Mouse (Mus musculus) left cerebral cortex, adult 18-20 months (tissue): ENCODE measurements at regions not wholly inside any gene's neighbourhood (a gene's known extent, or its start where the extent isn't known, plus 50 kb on each side); places are given as distances from the start of the nearest gene placed in this dataset.

Experiments
- DNase-seq, 2 experiments: peaks; one replicate each; pipeline ENCODE4 v3.0.0; 2021 to 2022; ENCODE audit warnings: low spot score in 2 of 2, mixed read lengths in 1 of 2

DNA sequence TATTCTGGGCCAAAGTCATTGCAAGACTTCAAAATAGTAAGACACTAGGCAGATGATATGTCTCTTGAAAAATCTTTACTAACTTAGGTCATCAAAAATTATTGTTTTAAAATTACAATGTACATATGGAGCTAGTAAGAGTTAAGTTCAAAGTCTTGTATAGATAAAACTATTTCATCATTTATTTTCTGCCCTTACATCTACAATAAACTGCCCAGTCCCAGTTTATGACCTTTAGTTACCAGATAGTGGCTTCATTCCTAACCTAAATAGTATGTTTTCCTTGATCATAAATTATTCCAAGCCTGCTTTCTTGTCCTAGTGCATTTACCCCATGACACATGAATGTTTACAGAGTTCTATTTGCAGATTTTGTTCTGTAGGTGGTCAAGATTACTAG lies 72.9 kb downstream of the Manea start:
- no peak for DNase-seq

DNA sequence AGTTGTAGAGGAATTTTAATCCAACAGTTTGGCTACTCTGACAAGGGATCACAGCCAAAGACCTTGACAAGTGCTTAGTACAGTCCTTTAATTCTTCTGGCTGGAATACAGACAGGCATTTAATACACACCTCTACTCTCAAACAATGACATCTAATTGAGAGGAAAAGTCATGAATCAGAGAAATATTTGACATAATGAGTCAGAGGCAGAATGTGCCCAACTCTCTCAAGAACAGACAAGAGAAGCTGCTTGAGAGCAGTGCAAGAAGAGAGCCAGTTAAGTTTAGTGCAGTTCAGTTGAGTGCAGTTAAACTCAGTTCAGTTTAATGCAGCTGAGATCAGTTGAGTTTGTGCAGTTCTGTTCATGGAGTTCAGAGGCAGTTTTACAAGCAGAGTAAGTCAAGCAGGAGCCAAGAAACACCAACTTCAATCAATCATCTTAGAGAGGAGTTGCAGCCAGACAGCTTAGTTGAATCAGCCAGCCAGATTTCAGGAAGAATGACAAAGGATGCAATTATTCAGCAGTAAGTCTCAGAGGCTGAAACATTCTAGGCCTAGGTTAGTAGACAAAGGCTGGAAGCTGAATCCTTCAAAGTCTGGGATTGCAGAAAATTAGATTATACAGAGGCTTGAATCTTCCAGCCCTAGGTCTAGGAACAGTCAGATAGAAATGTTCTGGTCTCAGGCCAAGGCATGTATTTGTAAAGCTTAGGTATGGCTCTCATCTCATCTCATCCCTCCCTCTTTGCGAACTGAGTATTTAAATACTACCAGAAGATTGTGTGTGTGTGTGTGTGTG lies 87.3 kb downstream of the Manea start:
- DNase-seq, result no peak

DNA sequence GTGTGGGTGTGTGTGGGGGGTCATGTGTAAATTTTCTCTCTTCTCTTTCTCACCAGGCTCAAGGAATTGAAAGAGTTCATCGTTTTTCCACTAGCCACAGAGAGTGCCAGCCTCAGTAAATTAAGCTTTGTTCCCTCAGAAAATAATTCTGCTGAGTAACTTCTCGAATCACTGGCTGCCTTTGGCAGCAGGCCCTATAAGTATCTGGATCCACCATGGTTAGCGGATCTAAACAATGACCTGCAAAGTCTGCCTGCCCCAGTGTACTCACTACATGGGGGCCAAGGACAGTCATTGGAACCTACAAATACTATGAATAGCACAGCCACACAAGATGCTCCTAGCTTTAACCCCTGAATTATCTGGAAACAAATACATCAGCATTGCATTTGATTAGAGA lies 90.8 kb downstream of the Manea start:
- DNase-seq, result no peak

DNA sequence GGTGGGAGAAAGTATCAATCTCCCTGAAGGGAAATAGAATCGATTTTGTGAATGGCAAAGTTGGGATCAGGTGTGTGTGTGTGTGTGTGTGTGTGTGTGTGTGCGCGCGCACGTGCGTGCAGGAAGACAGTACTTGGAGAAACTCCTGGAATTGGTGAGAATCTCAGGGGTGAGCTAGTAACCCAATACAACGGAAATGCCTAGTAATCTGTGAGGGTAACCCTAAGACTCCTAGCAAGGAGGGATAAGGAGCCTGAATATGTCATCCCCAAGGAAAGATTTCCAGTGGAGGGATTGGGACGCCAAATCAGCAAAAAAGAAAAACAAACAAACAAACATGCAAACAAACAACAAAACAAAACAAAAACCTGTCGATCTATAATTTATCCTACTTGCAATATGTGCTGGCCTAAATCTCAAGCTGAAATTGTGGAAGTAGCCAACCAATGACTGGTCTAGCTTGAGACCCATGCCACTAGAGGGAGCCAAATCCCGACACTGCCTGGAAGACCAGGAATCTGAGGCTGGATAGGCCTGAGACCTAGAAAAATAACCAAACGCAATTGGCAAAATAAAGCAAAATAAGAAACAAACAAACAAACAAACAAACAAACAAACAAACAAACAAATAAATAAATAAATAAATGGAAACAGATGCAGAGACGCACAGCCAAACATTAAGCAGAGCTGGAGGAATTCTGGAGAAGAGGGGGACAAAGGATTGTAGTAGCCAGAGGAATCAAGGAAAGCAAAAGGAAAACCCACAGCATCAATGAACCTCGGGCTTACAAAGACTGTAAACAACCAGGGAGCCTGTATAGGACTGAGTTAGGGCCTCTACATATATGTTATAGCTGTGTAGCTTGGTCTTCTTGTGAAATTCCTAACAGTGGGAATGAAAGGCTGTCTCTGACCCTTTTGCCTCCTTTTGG lies 98.5 kb downstream of the Manea start:
- DNase-seq, result peak; percentile 53 to 71

DNA sequence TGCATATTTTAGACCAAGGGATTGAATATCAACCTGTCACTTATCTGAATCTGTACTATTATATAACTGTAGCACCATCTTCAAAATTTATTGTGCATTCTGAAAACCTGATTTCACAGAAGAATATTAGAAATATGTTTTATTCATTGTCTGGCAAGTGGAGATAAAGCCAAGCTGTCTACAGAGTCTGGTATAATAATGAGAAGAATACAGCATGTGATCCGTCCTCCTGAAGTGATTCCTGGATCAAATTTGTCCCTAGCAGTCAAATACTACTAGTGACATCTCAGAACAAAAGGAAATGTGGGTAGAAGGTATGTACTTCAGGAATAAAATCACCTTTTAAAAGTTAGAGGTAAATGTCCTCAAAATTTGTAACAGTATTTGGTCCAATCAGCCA lies 123.4 kb downstream of the Manea start:
- DNase-seq, result no peak
